Mouse (Mus musculus) testis, adult 2 months (tissue): ENCODE measurements around the gene Sae1.

Experiments
- CTCF ChIP-seq: fragments of 200-500 bp; IDR thresholded peaks from 2 replicates; pipeline ENCODE4 v1.5.1; 2012; ENCODE audit warnings: low read depth, mild to moderate bottlenecking, inconsistent platforms, low read length, moderate library complexity; ENCODE audit not compliant: control insufficient read depth, insufficient read depth, insufficient replicate concordance
- POLR2A ChIP-seq: fragments of 200-500 bp; IDR thresholded peaks from 2 replicates; pipeline ENCODE4 v1.6.1; 2012; ENCODE audit warnings: low read depth, mild to moderate bottlenecking, inconsistent platforms, low read length, moderate library complexity; ENCODE audit not compliant: control insufficient read depth

- TF ChIP-seq CTCF, result no peak
- TF ChIP-seq POLR2A, result no peak
These were observed 88.7 kb downstream of the Sae1 start for GRCm38 (mm10) chr7:16298927-16299326.
